Mouse (Mus musculus): ENCODE measurements around the gene Cbx6. TPM values are rescaled to one million over a fixed set of nuclear protein-coding genes. Genes with fewer than 3 reads are reported as not detected.

Cbx6 gene
- polyA plus RNA-seq, 1 experiment = 68.3 TPM

GRCm38 (mm10) chr15:79792455-79792854 lies 42.0 kb downstream of the Cbx6 start:
- TF ChIP-seq MAX (IDR thresholded peaks at IDR 0.05) = no peak
- peaks cover 19% of the 10 kb centered on the region for H3K36me3 ChIP-seq (ENCODE audit: control insufficient read depth, insufficient read depth)
- H3ac ChIP-seq (ENCODE audit: control insufficient read depth, insufficient read length, low read depth) = no peak overlapping the region
- no peak overlapping the region for H3K4me3 ChIP-seq (ENCODE audit: insufficient read depth, poor library complexity, severe bottlenecking)
- no peaks in the 10 kb centered on the region for H3K27me3 ChIP-seq (ENCODE audit: control insufficient read depth, insufficient read depth, insufficient read length)
- H3K79me3 ChIP-seq (ENCODE audit: low read depth) = no peaks in the 10 kb centered on the region
- H3K79me2 ChIP-seq (ENCODE audit: control insufficient read depth, insufficient read depth) = peaks cover 8% of the 10 kb centered on the region

- peaks cover 19% of the 10 kb centered on the region for H3K36me3 ChIP-seq (ENCODE audit: control insufficient read depth, insufficient read depth)
- H3ac ChIP-seq (ENCODE audit: control insufficient read depth, insufficient read length, low read depth) = no peak overlapping the region
- TF ChIP-seq USF1 (IDR thresholded peaks at IDR 0.05; ENCODE audit: low read depth) = no peak
- no peak for TF ChIP-seq MYOD1 (IDR thresholded peaks at IDR 0.05; ENCODE audit: control insufficient read depth, insufficient read length, low read depth)
- no peak for TF ChIP-seq CTCF (IDR thresholded peaks at IDR 0.05; ENCODE audit: control insufficient read depth, insufficient read depth, insufficient read length)
- no peak for TF ChIP-seq MAX (IDR thresholded peaks at IDR 0.05)
- no peak for TF ChIP-seq CEBPB (IDR thresholded peaks at IDR 0.05; ENCODE audit: low read depth)
- TF ChIP-seq MYOG (IDR thresholded peaks at IDR 0.05; ENCODE audit: control insufficient read depth, extremely low read depth, insufficient read length) = no peak
- TF ChIP-seq FOSL1 (IDR thresholded peaks at IDR 0.05; ENCODE audit: insufficient read depth, low read length, poor library complexity, severe bottlenecking) = no peak
- H3K79me2 ChIP-seq (ENCODE audit: control insufficient read depth, insufficient read depth) = peaks cover 8% of the 10 kb centered on the region
- H3K27me3 ChIP-seq (ENCODE audit: control insufficient read depth, insufficient read depth, insufficient read length) = no peaks in the 10 kb centered on the region
- no peaks in the 10 kb centered on the region for H3K79me3 ChIP-seq (ENCODE audit: low read depth)
- H3K4me3 ChIP-seq (ENCODE audit: insufficient read depth, poor library complexity, severe bottlenecking) = no peak overlapping the region
These were observed 43.0 kb downstream of the Cbx6 start for GRCm38 (mm10) chr15:79791502-79791901.

GRCm38 (mm10) chr15:79790905-79791304 lies 43.6 kb downstream of the Cbx6 start:
- H3K27me3 ChIP-seq (ENCODE audit: control insufficient read depth, insufficient read depth, insufficient read length) = no peaks in the 10 kb centered on the region
- no peaks in the 10 kb centered on the region for H3K79me3 ChIP-seq (ENCODE audit: low read depth)
- no peak overlapping the region for H3K4me3 ChIP-seq (ENCODE audit: insufficient read depth, poor library complexity, severe bottlenecking)
- H3K36me3 ChIP-seq (ENCODE audit: control insufficient read depth, insufficient read depth) = peaks cover 19% of the 10 kb centered on the region
- H3ac ChIP-seq (ENCODE audit: control insufficient read depth, insufficient read length, low read depth) = no peak overlapping the region
- TF ChIP-seq USF1 (IDR thresholded peaks at IDR 0.05; ENCODE audit: low read depth) (no peak), MAX (IDR thresholded peaks at IDR 0.05) (no peak), MYOD1 (IDR thresholded peaks at IDR 0.05; ENCODE audit: control insufficient read depth, insufficient read length, low read depth) (no peak), FOSL1 (IDR thresholded peaks at IDR 0.05; ENCODE audit: insufficient read depth, low read length, poor library complexity, severe bottlenecking) (no peak), CTCF (IDR thresholded peaks at IDR 0.05; ENCODE audit: control insufficient read depth, insufficient read depth, insufficient read length) (no peak), CEBPB (IDR thresholded peaks at IDR 0.05; ENCODE audit: low read depth) (no peak), MYOG (IDR thresholded peaks at IDR 0.05; ENCODE audit: control insufficient read depth, extremely low read depth, insufficient read length) (no peak)
- H3K79me2 ChIP-seq (ENCODE audit: control insufficient read depth, insufficient read depth) = peaks cover 8% of the 10 kb centered on the region

GRCm38 (mm10) chr15:79790111-79790510 lies 44.4 kb downstream of the Cbx6 start:
- no peak for TF ChIP-seq USF1 (IDR thresholded peaks at IDR 0.05; ENCODE audit: low read depth)
- no peak for TF ChIP-seq CEBPB (IDR thresholded peaks at IDR 0.05; ENCODE audit: low read depth)
- TF ChIP-seq MYOG (IDR thresholded peaks at IDR 0.05; ENCODE audit: control insufficient read depth, extremely low read depth, insufficient read length) = no peak
- no peak for TF ChIP-seq FOSL1 (IDR thresholded peaks at IDR 0.05; ENCODE audit: insufficient read depth, low read length, poor library complexity, severe bottlenecking)
- no peak for TF ChIP-seq MYOD1 (IDR thresholded peaks at IDR 0.05; ENCODE audit: control insufficient read depth, insufficient read length, low read depth)
- TF ChIP-seq MAX (IDR thresholded peaks at IDR 0.05) = no peak
- TF ChIP-seq CTCF (IDR thresholded peaks at IDR 0.05; ENCODE audit: control insufficient read depth, insufficient read depth, insufficient read length) = no peak

GRCm38 (mm10) chr15:79787815-79788214 lies 46.7 kb downstream of the Cbx6 start:
- Histone ChIP-seq H3K27me3 (ENCODE audit: control insufficient read depth, insufficient read depth, insufficient read length) (no peaks in the 10 kb centered on the region), H3K79me3 (ENCODE audit: low read depth) (no peaks in the 10 kb centered on the region), H3K4me3 (ENCODE audit: insufficient read depth, poor library complexity, severe bottlenecking) (no peak overlapping the region), H3K36me3 (ENCODE audit: control insufficient read depth, insufficient read depth) (peaks cover 15% of the 10 kb centered on the region), H3ac (ENCODE audit: control insufficient read depth, insufficient read length, low read depth) (no peak overlapping the region), H3K79me2 (ENCODE audit: control insufficient read depth, insufficient read depth) (no peaks in the 10 kb centered on the region)
- TF ChIP-seq MAX (IDR thresholded peaks at IDR 0.05) (no peak), MYOD1 (IDR thresholded peaks at IDR 0.05; ENCODE audit: control insufficient read depth, insufficient read length, low read depth) (no peak), FOSL1 (IDR thresholded peaks at IDR 0.05; ENCODE audit: insufficient read depth, low read length, poor library complexity, severe bottlenecking) (no peak), USF1 (IDR thresholded peaks at IDR 0.05; ENCODE audit: low read depth) (no peak), MYOG (IDR thresholded peaks at IDR 0.05; ENCODE audit: control insufficient read depth, extremely low read depth, insufficient read length) (no peak), CEBPB (IDR thresholded peaks at IDR 0.05; ENCODE audit: low read depth) (no peak), CTCF (IDR thresholded peaks at IDR 0.05; ENCODE audit: control insufficient read depth, insufficient read depth, insufficient read length) (no peak)

More at GRCm38 (mm10) chr15:79790111-79790510, 44.4 kb downstream of the Cbx6 start:
- Histone ChIP-seq H3K4me3 (ENCODE audit: insufficient read depth, poor library complexity, severe bottlenecking) (no peak overlapping the region), H3K36me3 (ENCODE audit: control insufficient read depth, insufficient read depth) (peaks cover 19% of the 10 kb centered on the region), H3ac (ENCODE audit: control insufficient read depth, insufficient read length, low read depth) (no peak overlapping the region), H3K79me2 (ENCODE audit: control insufficient read depth, insufficient read depth) (peaks cover 2% of the 10 kb centered on the region), H3K79me3 (ENCODE audit: low read depth) (no peaks in the 10 kb centered on the region), H3K27me3 (ENCODE audit: control insufficient read depth, insufficient read depth, insufficient read length) (no peaks in the 10 kb centered on the region)

- H3K79me2 ChIP-seq (ENCODE audit: control insufficient read depth, insufficient read depth) = no peaks in the 10 kb centered on the region
- TF ChIP-seq FOSL1 (IDR thresholded peaks at IDR 0.05; ENCODE audit: insufficient read depth, low read length, poor library complexity, severe bottlenecking) = no peak
- no peak for TF ChIP-seq MYOG (IDR thresholded peaks at IDR 0.05; ENCODE audit: control insufficient read depth, extremely low read depth, insufficient read length)
- TF ChIP-seq USF1 (IDR thresholded peaks at IDR 0.05; ENCODE audit: low read depth) = no peak
- TF ChIP-seq CTCF (IDR thresholded peaks at IDR 0.05; ENCODE audit: control insufficient read depth, insufficient read depth, insufficient read length) = no peak
- no peak for TF ChIP-seq CEBPB (IDR thresholded peaks at IDR 0.05; ENCODE audit: low read depth)
- TF ChIP-seq MAX (IDR thresholded peaks at IDR 0.05) = no peak
- no peak for TF ChIP-seq MYOD1 (IDR thresholded peaks at IDR 0.05; ENCODE audit: control insufficient read depth, insufficient read length, low read depth)
These were observed 49.4 kb downstream of the Cbx6 start for GRCm38 (mm10) chr15:79785056-79785455.

More at GRCm38 (mm10) chr15:79785056-79785455, 49.4 kb downstream of the Cbx6 start:
- no peak overlapping the region for H3K4me3 ChIP-seq (ENCODE audit: insufficient read depth, poor library complexity, severe bottlenecking)
- peaks cover 13% of the 10 kb centered on the region for H3K27me3 ChIP-seq (ENCODE audit: control insufficient read depth, insufficient read depth, insufficient read length)
- no peaks in the 10 kb centered on the region for H3K36me3 ChIP-seq (ENCODE audit: control insufficient read depth, insufficient read depth)
- H3ac ChIP-seq (ENCODE audit: control insufficient read depth, insufficient read length, low read depth) = no peak overlapping the region
- H3K79me3 ChIP-seq (ENCODE audit: low read depth) = no peaks in the 10 kb centered on the region

Data from C2C12 (cell line).